Mouse (Mus musculus) left cerebral cortex, adult 9 months (tissue): ENCODE results near the gene Gm37240.
"Not testable (repeated sequence)": the region's sequence is repeated elsewhere in the genome, so short reads cannot be mapped to it uniquely, and the experiment has no call there.

Experiments used
- DNase-seq, 2 experiments: peaks; one replicate each; pipeline ENCODE4 v3.0.0; 2022; ENCODE audit warnings: low spot score in 2 of 2

The Gm37240 gene

GRCm38 (mm10) chr3:85887239-85887827 lies at the start of gene Gm37240, which contains the start of gene Glt28d2:
TSS of gene Gm37240 (minus strand) at chr3:85887518.
TSS of gene Glt28d2 (minus strand) at chr3:85887516.
- DNase-seq = peak in 1 of 2 experiments; percentile 48

GRCm38 (mm10) chr3:85933586-85933985 lies 46.3 kb upstream of the Gm37240 start:
- DNase-seq = no peak

GRCm38 (mm10) chr3:85931859-85932258 lies 44.5 kb upstream of the Gm37240 start:
- DNase-seq = no peak

GRCm38 (mm10) chr3:85930671-85931255 lies 43.4 kb upstream of the Gm37240 start:
- no peak for DNase-seq

GRCm38 (mm10) chr3:85929711-85930110 lies 42.4 kb upstream of the Gm37240 start:
- DNase-seq = no peak

- peak; percentile 46 to 56 for DNase-seq
Measured at GRCm38 (mm10) chr3:85928140-85928611, 40.9 kb upstream of the Gm37240 start.

GRCm38 (mm10) chr3:85927296-85927695 lies 40.0 kb upstream of the Gm37240 start:
- DNase-seq = no peak

GRCm38 (mm10) chr3:85923954-85924945 lies 36.9 kb upstream of the Gm37240 start:
- peak in 1 of 2 experiments; percentile 86 for DNase-seq

GRCm38 (mm10) chr3:85923343-85923742 lies 36.0 kb upstream of the Gm37240 start:
- DNase-seq = peak in 1 of 2 experiments; percentile 5

- no peak for DNase-seq
Measured at GRCm38 (mm10) chr3:85922331-85922730, 35.0 kb upstream of the Gm37240 start.

- not testable (repeated sequence) for DNase-seq
Measured at GRCm38 (mm10) chr3:85920671-85921070, 33.4 kb upstream of the Gm37240 start.

- DNase-seq = peak in 1 of 2 experiments; percentile 40
Measured at GRCm38 (mm10) chr3:85917600-85917999, 30.3 kb upstream of the Gm37240 start.

- DNase-seq = no peak
Measured at GRCm38 (mm10) chr3:85914806-85915205, 27.5 kb upstream of the Gm37240 start.

- no peak for DNase-seq
Measured at GRCm38 (mm10) chr3:85907136-85907535, 19.8 kb upstream of the Gm37240 start.

GRCm38 (mm10) chr3:85904371-85904770 lies 17.1 kb upstream of the Gm37240 start:
- DNase-seq = no peak

GRCm38 (mm10) chr3:85895020-85895419 lies 7.7 kb upstream of the Gm37240 start:
- DNase-seq = no peak

- peak in 1 of 2 experiments; percentile 34 for DNase-seq
Measured at GRCm38 (mm10) chr3:85891571-85891970, 4.3 kb upstream of the Gm37240 start.

- no peak for DNase-seq
Measured at GRCm38 (mm10) chr3:85888221-85888671, 928 bp upstream of the Gm37240 start.

- DNase-seq = no peak
Measured at GRCm38 (mm10) chr3:85886636-85887238, 581 bp downstream of the Gm37240 start.

- no peak for DNase-seq
Measured at GRCm38 (mm10) chr3:85885906-85886305, 1.4 kb downstream of the Gm37240 start.

- DNase-seq = no peak
Measured at GRCm38 (mm10) chr3:85880687-85881086, 6.6 kb downstream of the Gm37240 start.

GRCm38 (mm10) chr3:85880068-85880467 lies 7.2 kb downstream of the Gm37240 start:
- DNase-seq = no peak
